Mouse (Mus musculus) kidney, postnatal 36 days (tissue): ENCODE measurements around the gene Sec22c.
A peak's percentile ranks its signal among the peaks of the same experiment; 100 is the strongest.

Source experiments
- DNase-seq, 2 experiments: peaks; one replicate each; pipeline ENCODE4 v3.0.0; 2021 to 2022; ENCODE audit warnings: mixed read lengths in 2 of 2

Sec22c gene

GRCm38 (mm10) chr9:121642401-121643181 lies 62.7 kb downstream of the Sec22c start, which contains the start of gene Vipr1:
Gene Vipr1 (plus strand): TSS chr9:121642716.
- peak; percentile 77 to 86 for DNase-seq

GRCm38 (mm10) chr9:121642001-121642400 lies 63.3 kb downstream of the Sec22c start, which contains the start of gene Lyzl4:
Gene Lyzl4 (minus strand): TSS chr9:121642096.
- DNase-seq = peak; percentile 80 to 93

GRCm38 (mm10) chr9:121641235-121641915 lies 63.9 kb downstream of the Sec22c start:
- DNase-seq = peak in 1 of 2 experiments; percentile 26

- no peak for DNase-seq
These were observed 65.5 kb downstream of the Sec22c start for GRCm38 (mm10) chr9:121639790-121640189.

- DNase-seq = no peak
These were observed 69.3 kb downstream of the Sec22c start for GRCm38 (mm10) chr9:121635835-121636576.

- no peak for DNase-seq
These were observed 72.0 kb downstream of the Sec22c start for GRCm38 (mm10) chr9:121633306-121633705.

GRCm38 (mm10) chr9:121632891-121633290 lies 72.4 kb downstream of the Sec22c start:
- DNase-seq = no peak

GRCm38 (mm10) chr9:121631946-121632345 lies 73.3 kb downstream of the Sec22c start:
- DNase-seq = no peak

GRCm38 (mm10) chr9:121630627-121631026 lies 74.7 kb downstream of the Sec22c start:
- no peak for DNase-seq
